Mouse (Mus musculus): ENCODE measurements around the gene L3mbtl1.
A peak's percentile ranks its signal among the peaks of the same experiment; 100 is the strongest.

GRCm38 (mm10) chr2:162968357-162968756 lies 25.1 kb downstream of the L3mbtl1 start:
- TF ChIP-seq CTCF (conservative IDR thresholded peaks at IDR 0.05; ENCODE audit: insufficient read depth, insufficient read length, low read depth, low read length): peak; percentile 81
- TF ChIP-seq POLR2A (IDR thresholded peaks at IDR 0.05; ENCODE audit: low read depth, low read length): no peak

Measured in kidney, adult 2 months (tissue).